In the genomic region with DNA sequence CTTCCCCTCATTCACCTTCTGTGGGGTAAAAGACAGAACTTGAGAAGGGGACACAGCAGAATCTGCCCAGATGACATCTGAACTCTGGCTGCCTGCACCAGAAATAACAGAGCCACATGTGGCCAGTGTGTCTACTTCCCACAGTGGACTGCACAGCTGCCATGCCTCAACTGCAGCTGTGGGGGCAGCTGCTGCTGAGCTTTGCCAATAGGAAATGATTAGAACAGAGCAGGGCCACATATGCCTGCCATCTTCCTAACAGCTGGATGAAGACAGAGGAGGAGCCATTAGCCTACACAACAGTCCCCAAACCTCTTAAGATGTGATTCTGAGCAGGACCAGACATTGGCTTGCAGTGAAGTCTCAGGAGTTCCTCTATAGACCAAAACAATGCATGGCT, we compare ENCODE assay signal across 13 mouse cellular contexts.
A peak's percentile ranks its signal among the peaks of the same experiment; 100 is the strongest.
DNase-seq lines count a peak whose midpoint lies in the region; ATAC-seq and TF ChIP-seq lines count a peak whose summit lies in the region.
"Had no signal": no experiment of that assay in that cellular context is flagged by ENCODE, and none has a peak within 500 bp of the region (broad histone marks: within the 10 kb centered on the region; RNA-seq: fewer than 3 reads in every experiment).

No protein-coding gene starts in this region.

- in situ Hi-C loops in CH12.LX (cut with MboI; ENCODE audit: low pct_ligation_motif_present, low pct_unique_long_range_greater_than_20kb, low sequenced_read_pairs), result no loop called here

- H3K36me3 ChIP-seq in heart, adult 2 months (ENCODE audit: control insufficient read depth, insufficient read depth, low read length), result peaks cover 12% of the 10 kb centered on the region
- peaks cover 64% of the 10 kb centered on the region for H3K36me3 ChIP-seq in heart, embryonic 12.5 days
- H3K36me3 ChIP-seq in CH12.LX (replicated peaks in 1 of 2; ENCODE audit: control insufficient read depth in 1 of 2, insufficient read depth in 1 of 2, low read length in 1 of 2), result peaks cover 33 to 67% of the 10 kb centered on the region in 2 experiments
- H3K36me3 ChIP-seq in lung, embryonic 16.5 days (ENCODE audit: control insufficient read depth, insufficient read depth, low read length), result peaks cover 20% of the 10 kb centered on the region

- no peaks in the 10 kb centered on the region for H3K9me3 ChIP-seq in heart, embryonic 12.5 days (replicated peaks)
- H3K9me3 ChIP-seq in CH12.LX (replicated peaks; ENCODE audit: low read length), result no peaks in the 10 kb centered on the region
- H3K9me3 ChIP-seq in lung, embryonic 16.5 days (ENCODE audit: control insufficient read depth, low read length), result no peaks in the 10 kb centered on the region
- H3K9me3 ChIP-seq: forebrain, embryonic 13.5 days; hindbrain, embryonic 13.5 days had no signal

- TF ChIP-seq CTCF in heart, adult 2 months (IDR thresholded peaks at IDR 0.05), result no peak
- TF ChIP-seq CTCF in CH12.LX (conservative IDR thresholded peaks at IDR 0.05 in 1 of 2, IDR thresholded peaks at IDR 0.05 in 1 of 2; ENCODE audit: low read depth in 2 of 2, low read length in 2 of 2), result no peak

- dilution Hi-C loops in CH12.LX (cut with MboI; ENCODE audit: extremely low pct_ligation_motif_present, extremely low pct_unique_long_range_greater_than_20kb, low sequenced_read_pairs), result no loop called here

- intact Hi-C loops in heart, adult 2 months (cut with DNase I), result no loop called here
- intact Hi-C loops in heart, postnatal 14 days (cut with DNase I), result loop anchor here (5.0 kb wide), 1 partner anchor 151 kb away; no protein-coding TSS in a partner anchor
- intact Hi-C loops in left cerebral cortex, postnatal 10 days (cut with DNase I), result no loop called here

- no peak for TF ChIP-seq RAD21 in CH12.LX (IDR thresholded peaks at IDR 0.05; ENCODE audit: low read depth, low read length)

- TF ChIP-seq EP300 in heart, adult 2 months (IDR thresholded peaks at IDR 0.05; ENCODE audit: insufficient read depth, low read depth, low read length), result 0 out of 2 replicates have a peak, but pooled peaks have one; percentile 42
- no peak for TF ChIP-seq EP300 in CH12.LX (IDR thresholded peaks at IDR 0.05; ENCODE audit: low read length)

- no peaks in the 10 kb centered on the region for H3K27me3 ChIP-seq in heart, adult 2 months (ENCODE audit: control insufficient read depth, insufficient read depth, low read length)
- H3K27me3 ChIP-seq in heart, embryonic 12.5 days (replicated peaks), result no peaks in the 10 kb centered on the region
- no peaks in the 10 kb centered on the region for H3K27me3 ChIP-seq in CH12.LX (replicated peaks)
- no peaks in the 10 kb centered on the region for H3K27me3 ChIP-seq in lung, embryonic 16.5 days (ENCODE audit: control insufficient read depth, insufficient read depth, low read depth, low read length)
- H3K27me3 ChIP-seq: forebrain, embryonic 13.5 days; hindbrain, embryonic 13.5 days had no signal

- H3K4me1 ChIP-seq in heart, adult 2 months (ENCODE audit: control insufficient read depth, insufficient read depth, low read length), result no peaks in the 10 kb centered on the region
- H3K4me1 ChIP-seq in heart, embryonic 12.5 days (replicated peaks), result 0 out of 2 replicates have a peak, but pooled peaks cover 3% of the 10 kb centered on the region
- H3K4me1 ChIP-seq in CH12.LX (ENCODE audit: control insufficient read depth in 1 of 2, insufficient read depth in 2 of 2), result peaks cover 2 to 15% of the 10 kb centered on the region in 2 experiments; a peak in 3 of 4 replicates
- H3K4me1 ChIP-seq in lung, embryonic 16.5 days (replicated peaks; ENCODE audit: control insufficient read depth, insufficient read depth, low read length), result peaks cover 5% of the 10 kb centered on the region; the same call in 1 of the 2 replicates
- H3K4me1 ChIP-seq: forebrain, embryonic 13.5 days; hindbrain, embryonic 13.5 days had no signal

- DNase-seq in heart, adult 2 months, result peak; percentile 62 to 63
- peak; percentile 35 for DNase-seq in CH12.LX (ENCODE audit: extremely low read depth)
- peak; percentile 47 to 64 for DNase-seq in heart, postnatal 14 days
- no peak for DNase-seq in left cerebral cortex, postnatal 10 days (ENCODE audit: extremely low spot score in 1 of 2, low spot score in 2 of 2)
- DNase-seq in cerebellum, adult 8-10 months, result no peak
- DNase-seq in layer of hippocampus, postnatal 36 days, result no peak
- DNase-seq: adrenal gland, postnatal 25 days; gastrocnemius, postnatal 36 days had no signal

- ATAC-seq in heart, embryonic 12.5 days (ENCODE audit: insufficient number of reproducible peaks, low FRiP score), result no peak
- peak; percentile 97 for ATAC-seq in lung, embryonic 16.5 days (ENCODE audit: low read depth)
- ATAC-seq: forebrain, embryonic 13.5 days; midbrain, embryonic 16.5 days had no signal

- no peak overlapping the region for H3K27ac ChIP-seq in heart, adult 2 months
- no peak overlapping the region for H3K27ac ChIP-seq in heart, embryonic 12.5 days (ENCODE audit: poor library complexity, severe bottlenecking)
- H3K27ac ChIP-seq in CH12.LX (ENCODE audit: insufficient read depth, low read depth), result no peak overlapping the region
- H3K27ac ChIP-seq in lung, embryonic 16.5 days (ENCODE audit: low read length), result peak overlapping the region; percentile 65
- H3K27ac ChIP-seq: forebrain, embryonic 13.5 days; hindbrain, embryonic 13.5 days had no signal

- no peak overlapping the region for H3K4me2 ChIP-seq in heart, embryonic 12.5 days
- no peak overlapping the region for H3K4me2 ChIP-seq in CH12.LX (ENCODE audit: insufficient read depth, low read depth, poor library complexity, severe bottlenecking)
- no peak overlapping the region for H3K4me2 ChIP-seq in lung, embryonic 16.5 days (ENCODE audit: low read depth, low read length)
- H3K4me2 ChIP-seq: forebrain, embryonic 13.5 days; hindbrain, embryonic 13.5 days had no signal

- no peaks in the 10 kb centered on the region for H3K79me2 ChIP-seq in heart, adult 2 months (replicated peaks; ENCODE audit: control insufficient read depth, insufficient read depth, low read length)
- no peaks in the 10 kb centered on the region for H3K79me2 ChIP-seq in CH12.LX (replicated peaks; ENCODE audit: control insufficient read depth, extremely low read depth, insufficient read depth, poor library complexity, severe bottlenecking)

- H3K9ac ChIP-seq in heart, adult 2 months (ENCODE audit: low read depth, low read length), result no peak overlapping the region
- H3K9ac ChIP-seq in heart, embryonic 12.5 days, result no peak overlapping the region
- no peak overlapping the region for H3K9ac ChIP-seq in CH12.LX (ENCODE audit: insufficient read depth, low read depth)
- H3K9ac ChIP-seq in lung, embryonic 16.5 days (ENCODE audit: low read length), result no peak overlapping the region
- H3K9ac ChIP-seq: forebrain, embryonic 13.5 days; hindbrain, embryonic 13.5 days had no signal

- H3K4me3 ChIP-seq in heart, adult 2 months, result no peak overlapping the region
- no peak overlapping the region for H3K4me3 ChIP-seq in heart, embryonic 12.5 days
- H3K4me3 ChIP-seq in CH12.LX (replicated peaks in 1 of 3; ENCODE audit: low read depth in 2 of 3, low read length in 2 of 3, poor library complexity in 1 of 3), result no peak overlapping the region
- no peak overlapping the region for H3K4me3 ChIP-seq in lung, embryonic 16.5 days (ENCODE audit: low read length)
- H3K4me3 ChIP-seq: forebrain, embryonic 13.5 days; hindbrain, embryonic 13.5 days had no signal

- TF ChIP-seq POLR2A in heart, adult 2 months (IDR thresholded peaks at IDR 0.05; ENCODE audit: insufficient read depth, low read depth, low read length), result no peak
- no peak for TF ChIP-seq POLR2A in CH12.LX (IDR thresholded peaks at IDR 0.05; ENCODE audit: low read depth, low read length)

TF ChIP-seq in CH12.LX, 34 proteins besides CTCF, POLR2A, EP300 and RAD21:
- TF ChIP-seq SMC3 (IDR thresholded peaks at IDR 0.05; ENCODE audit: low read depth, low read length), result no peak
- TF ChIP-seq ETS1 (conservative IDR thresholded peaks at IDR 0.05; ENCODE audit: low read depth, low read length), result peak; percentile 23; the same call in 1 of the 2 replicates
- peak; percentile 58; the same call in 1 of the 2 replicates for TF ChIP-seq TCF12 (IDR thresholded peaks at IDR 0.05; ENCODE audit: low read depth, low read length)

Comparison
In these comparisons a context has a peak if more than half of its experiments do, and no peak if none do; other contexts are left out.
1. DNase-seq: peak in heart, adult 2 months (2 of 2), CH12.LX (single experiment) and heart, postnatal 14 days (2 of 2); none in left cerebral cortex, postnatal 10 days (0 of 2), cerebellum, adult 8-10 months (single experiment) and layer of hippocampus, postnatal 36 days (0 of 2).